Mouse (Mus musculus): Measurements from ENCODE around the gene Smim22. TPM values are rescaled to one million over a fixed set of nuclear protein-coding genes. Genes with fewer than 3 reads are reported as not detected.

Gene Smim22
- total RNA-seq, 2 experiments from 2014 or later, result not detected

DNA sequence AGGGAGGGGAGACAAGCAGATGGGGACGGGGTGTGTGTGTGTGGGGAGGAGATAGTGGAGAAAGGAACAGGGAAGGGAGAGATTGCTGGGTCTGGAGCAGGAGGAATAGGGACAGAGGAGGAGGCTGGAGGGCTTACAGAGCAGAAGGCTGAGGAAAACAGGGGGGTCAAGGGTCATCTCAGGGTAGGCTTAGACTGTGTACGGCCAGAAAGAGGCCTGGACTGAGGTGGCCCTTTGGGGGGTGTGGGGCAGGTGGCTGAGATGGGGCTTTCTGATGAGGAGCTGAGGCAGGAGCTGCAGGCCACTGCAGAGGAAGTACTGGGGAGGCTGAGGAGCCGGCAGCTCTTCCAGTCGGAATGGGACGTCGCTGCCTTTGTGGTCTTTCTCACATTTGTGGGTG is 404 bp downstream of the Smim22 start:
- DNase-seq (ENCODE audit: low spot score in 2 of 2), result no peak

GRCm38 (mm10) chr16:5008076-5008475 is 988 bp downstream of the Smim22 start:
- no peak for DNase-seq (ENCODE audit: low spot score in 2 of 2)

DNA sequence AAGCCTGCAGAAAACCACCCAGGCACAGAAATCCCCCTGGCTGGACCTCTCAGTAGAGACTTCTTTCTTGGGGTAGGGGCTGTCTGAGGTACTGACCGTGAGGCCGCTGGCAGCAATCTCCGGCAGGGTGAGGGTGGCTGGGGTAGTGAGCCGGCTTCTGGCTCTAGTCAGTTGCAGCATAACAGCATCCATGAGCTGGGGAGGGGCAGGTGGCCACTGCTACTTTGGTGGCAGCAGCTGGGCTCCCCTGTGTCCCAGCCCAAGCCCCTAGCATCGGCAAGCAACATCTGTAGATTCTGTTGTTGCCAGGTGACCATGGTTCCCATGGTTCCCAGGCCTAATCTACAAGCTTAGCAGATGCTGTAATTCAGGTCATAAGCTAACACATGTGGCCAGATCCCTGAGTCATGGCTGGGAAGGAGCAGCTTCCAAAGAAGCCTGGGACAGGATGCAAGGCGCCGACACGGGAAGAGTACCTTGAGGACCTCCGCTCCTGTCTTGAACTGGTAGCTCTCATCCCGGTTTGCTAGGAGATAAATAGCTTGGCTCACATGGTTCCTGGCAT is 3.4 kb downstream of the Smim22 start:
- DNase-seq (ENCODE audit: low spot score in 2 of 2), result no peak

DNA sequence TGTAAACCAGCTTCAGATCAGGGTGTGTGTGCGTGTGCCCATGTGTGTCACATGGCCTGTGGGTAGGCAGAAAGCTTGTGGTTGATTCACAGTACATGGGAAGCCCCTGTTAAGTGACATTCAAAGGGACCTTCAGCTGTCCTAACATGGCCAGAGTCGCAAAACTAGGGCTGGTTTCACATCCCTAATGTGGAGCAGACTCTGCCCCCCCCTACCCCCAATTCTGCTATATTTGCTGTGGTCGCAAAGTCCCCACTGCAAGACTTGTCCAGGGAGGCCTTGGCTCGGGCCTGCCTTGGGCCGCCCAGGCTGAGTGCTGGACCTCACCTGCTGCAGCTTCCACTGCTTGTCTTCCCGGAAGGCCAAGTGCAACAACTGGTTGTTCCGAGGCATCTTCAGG is 4.2 kb downstream of the Smim22 start:
- no peak for DNase-seq (ENCODE audit: low spot score in 2 of 2)

GRCm38 (mm10) chr16:5012036-5013005 is 5.2 kb downstream of the Smim22 start:
- DNase-seq (ENCODE audit: low spot score in 2 of 2), result no peak

DNA sequence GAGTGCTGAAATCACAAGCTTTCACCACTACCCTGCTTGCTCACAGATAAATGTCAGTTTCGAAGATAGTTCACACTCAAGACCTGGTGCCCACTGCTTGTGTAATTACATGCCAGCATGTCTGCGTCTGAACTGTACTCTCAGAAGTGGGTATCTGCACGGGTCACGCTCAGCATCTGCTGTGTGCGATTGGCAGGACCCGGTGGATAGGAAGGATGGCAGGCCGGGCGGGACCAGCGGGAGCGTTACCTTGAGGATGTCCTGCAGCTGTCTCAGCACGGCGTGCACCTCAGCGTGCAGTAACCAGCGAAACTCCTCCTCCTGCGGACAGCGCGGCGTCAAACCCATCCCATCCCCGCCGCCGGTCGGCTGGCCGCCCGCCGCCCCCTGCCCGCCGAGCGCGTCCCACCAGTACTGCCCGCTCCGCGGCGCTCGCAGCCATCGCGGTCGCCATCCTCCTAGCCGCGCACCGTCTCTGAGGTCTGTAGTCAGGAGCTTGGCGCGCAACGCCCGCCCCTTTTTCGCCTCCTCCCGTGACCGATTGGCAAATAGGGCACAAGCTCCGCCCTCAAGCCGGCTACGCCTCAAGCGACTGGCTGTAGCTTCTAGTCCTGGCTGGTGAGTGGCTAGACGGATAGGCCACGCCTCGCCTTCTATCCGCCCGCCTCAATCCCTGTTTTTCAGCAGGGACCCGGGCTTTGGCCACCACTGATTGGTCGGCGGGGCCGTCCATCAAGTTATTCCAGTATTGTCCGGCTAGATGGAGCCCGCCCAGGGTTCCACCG is 6.2 kb downstream of the Smim22 start, which contains the start of gene Rogdi:
TSS of gene Rogdi (minus strand) at position 500 of the 785 bp plus-strand sequence.
- DNase-seq (ENCODE audit: low spot score in 2 of 2), result peak; percentile 89 to 96

GRCm38 (mm10) chr16:5014578-5014977 is 7.5 kb downstream of the Smim22 start:
- DNase-seq (ENCODE audit: low spot score in 2 of 2), result no peak

DNA sequence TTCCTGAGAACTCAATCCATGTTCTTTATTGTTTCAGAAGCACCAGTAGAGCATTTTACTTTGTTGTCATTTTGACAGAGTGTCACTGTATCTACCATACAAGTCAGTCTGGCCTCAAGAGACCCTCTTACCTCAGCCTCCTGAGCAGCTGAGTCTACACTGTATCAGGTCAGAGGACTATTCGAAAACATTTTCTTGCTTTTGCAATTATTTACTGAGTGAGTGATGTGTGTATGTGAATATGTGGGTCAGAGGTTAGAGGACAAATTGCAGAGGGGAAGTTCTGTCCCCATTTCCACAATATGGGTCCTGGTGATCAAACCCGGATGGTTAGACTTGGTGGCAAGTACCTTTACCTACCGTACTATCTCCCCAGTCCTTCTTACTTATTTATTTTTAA is 16.9 kb downstream of the Smim22 start:
- no peak for DNase-seq (ENCODE audit: low spot score in 2 of 2)

- DNase-seq (ENCODE audit: low spot score in 2 of 2), result no peak
These were observed 22.8 kb downstream of the Smim22 start for GRCm38 (mm10) chr16:5029847-5030246.

- no peak for DNase-seq (ENCODE audit: low spot score in 2 of 2)
These were observed 28.5 kb downstream of the Smim22 start for GRCm38 (mm10) chr16:5035591-5035990.

- DNase-seq (ENCODE audit: low spot score in 2 of 2), result no peak
These were observed 29.7 kb downstream of the Smim22 start for GRCm38 (mm10) chr16:5036649-5037234.

GRCm38 (mm10) chr16:5045322-5045721 is 38.2 kb downstream of the Smim22 start:
- DNase-seq (ENCODE audit: low spot score in 2 of 2), result no peak

DNA sequence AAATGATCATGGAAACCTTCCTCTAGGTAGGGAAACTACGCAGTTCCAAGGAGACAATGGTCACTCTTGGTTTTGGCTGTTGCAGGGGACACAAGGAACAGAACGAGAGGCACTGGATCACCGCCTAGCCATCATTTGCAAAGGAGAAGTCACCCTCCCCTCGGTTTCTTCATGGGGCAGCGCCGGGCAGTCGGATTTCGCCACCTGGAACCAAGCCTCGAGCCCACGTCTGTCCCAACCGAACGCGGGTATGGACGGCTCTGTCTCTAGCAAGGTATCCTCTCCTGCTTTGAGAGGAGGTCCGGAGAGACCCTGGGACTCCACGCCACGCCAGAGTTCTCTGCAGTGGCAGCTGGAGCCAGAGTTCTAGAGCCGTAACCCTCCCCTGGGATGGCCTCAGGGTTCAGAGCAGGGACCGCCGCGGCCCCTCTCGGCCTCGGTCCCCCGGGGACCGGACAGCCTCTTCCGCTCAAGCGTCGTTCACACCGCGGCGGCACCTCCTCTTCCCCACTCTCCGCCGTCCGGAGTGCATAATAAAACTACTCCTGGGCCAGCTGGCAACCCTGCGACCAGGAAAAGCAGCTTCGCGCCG is 42.2 kb downstream of the Smim22 start:
- peak in 1 of 2 experiments; percentile 42 for DNase-seq (ENCODE audit: low spot score in 2 of 2)

GRCm38 (mm10) chr16:5049774-5050234 is 42.7 kb downstream of the Smim22 start, which contains the start of the genes Glyr1 and Ubn1:
Glyr1 (minus strand) TSS chr16:5049863.
Ubn1 (plus strand) TSS chr16:5050057.
- peak; percentile 98 to 100 for DNase-seq (ENCODE audit: low spot score in 2 of 2)

DNA sequence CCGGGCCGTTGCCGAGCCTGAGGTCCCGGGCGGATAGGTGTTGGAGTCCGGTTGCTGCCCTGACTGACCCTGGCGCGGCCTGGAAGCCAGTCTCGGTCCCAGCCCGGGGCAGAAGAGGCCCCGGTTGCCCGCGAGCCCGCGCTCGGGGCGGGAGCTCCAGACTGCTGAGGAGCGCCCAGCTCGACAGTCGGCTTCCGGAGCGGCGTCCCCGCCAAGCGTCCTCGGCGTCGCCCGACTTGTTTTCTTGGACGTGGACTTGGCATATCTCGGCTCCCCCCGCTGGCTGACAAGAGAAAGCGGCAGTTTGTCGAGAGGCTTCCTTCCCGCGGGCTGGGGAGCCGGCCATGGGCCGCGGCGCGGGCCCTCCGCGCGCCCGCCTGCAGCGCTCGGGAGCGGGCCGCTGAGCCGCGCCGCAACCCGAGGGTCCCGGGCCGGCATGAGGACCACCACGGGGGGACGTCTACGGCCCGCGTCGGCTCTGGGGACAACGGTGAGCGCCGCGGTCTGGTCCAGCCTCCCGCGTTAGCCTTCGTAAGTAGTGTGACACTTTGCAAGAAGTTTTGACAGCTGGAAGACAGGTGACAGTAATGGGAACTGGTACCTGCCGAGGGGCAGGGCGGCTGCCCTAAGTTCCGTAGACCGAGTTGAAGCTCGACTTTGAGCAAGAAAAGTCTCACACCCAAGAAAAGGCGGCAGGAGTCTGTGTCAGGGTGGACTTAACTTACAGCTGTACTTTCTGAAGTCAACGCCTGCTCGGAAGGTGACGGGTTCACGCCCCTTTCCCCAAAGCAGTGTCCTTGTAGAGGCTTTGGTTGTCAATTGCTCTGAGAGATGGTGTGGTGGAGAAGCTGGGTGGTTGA is 43.4 kb downstream of the Smim22 start:
- DNase-seq (ENCODE audit: low spot score in 2 of 2), result peak; percentile 60 to 84
